Mouse (Mus musculus): ENCODE data around the gene Fntb.
"Not testable (repeated sequence)": the region's sequence is repeated elsewhere in the genome, so short reads cannot be mapped to it uniquely, and the experiment has no call there.

Gene Fntb

DNA sequence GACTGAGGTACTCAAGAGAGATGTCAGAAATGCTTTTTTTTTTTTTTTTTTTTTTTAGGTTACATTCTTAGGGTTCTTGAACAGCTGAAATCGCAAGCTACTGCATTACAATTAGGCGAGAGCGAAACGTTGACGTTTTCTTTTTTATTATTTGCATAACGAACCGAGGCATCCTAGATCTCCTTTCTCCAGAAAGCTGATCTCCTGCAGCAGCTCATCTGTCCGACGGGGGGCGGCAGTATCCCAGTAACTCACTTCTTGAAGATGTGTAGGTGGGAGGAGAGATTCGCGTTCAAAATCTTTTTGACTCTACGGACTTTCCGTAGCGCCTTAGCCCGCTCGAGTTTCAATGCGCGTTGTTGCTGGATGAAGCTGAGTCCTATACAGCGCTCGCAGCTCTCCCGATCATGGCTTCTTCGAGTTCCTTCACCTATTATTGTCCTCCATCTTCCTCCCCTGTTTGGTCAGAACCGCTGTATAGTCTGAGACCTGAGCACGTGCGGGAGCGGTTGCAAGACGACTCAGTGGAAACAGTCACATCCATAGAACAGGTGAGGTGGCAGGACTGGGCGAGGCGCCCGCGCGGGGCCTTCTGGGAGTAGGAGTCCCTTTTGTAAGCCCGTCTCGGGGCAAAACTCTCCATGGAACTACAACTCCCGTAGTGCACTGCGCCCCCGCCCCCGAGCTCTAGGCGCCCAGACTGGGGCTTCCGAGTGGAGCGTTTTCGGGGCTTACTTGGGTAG is 71.9 kb downstream of the Fntb start:
- peak; percentile 97 for DNase-seq (ENCODE audit: low spot score)

DNA sequence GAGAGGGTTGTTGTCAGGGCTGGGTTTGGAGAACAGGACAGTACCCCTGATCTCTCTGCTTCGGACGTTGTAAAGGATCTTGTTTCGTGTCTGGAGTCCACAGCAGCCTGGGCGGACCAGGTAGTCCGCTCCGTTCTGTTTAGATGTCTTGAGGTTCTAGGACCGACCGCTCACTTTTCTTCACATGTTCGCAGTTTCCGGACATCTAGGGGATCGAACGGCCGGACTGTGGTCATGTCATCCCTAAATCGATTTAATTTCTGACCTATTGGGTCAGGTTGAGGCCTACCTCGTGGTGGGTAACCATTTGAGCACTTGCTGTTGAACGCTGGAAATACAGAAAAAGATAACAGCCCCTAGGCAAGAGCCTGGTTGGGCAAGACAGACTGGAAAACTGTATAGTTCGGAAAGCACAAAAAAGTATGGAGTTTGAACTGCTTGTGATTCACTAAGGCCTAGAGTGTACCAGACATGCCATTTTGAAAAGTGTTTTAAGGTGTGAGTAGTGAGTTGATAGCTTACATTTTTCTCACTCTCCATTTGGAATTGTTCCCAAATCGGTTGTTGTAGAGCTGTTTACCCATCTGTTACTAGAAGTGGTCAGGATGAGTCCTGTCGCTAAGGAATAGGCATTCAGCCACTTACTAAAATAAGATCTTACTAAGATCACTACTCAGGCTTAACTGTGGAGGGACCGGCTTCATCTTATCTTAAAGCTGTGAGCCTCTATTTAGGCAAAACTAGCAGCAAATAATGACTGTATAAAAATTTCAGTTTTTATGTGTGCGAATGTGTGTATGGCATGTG is 72.7 kb downstream of the Fntb start:
- no peak for DNase-seq (ENCODE audit: low spot score)

GRCm38 (mm10) chr12:76839298-76839697 is 73.9 kb downstream of the Fntb start:
- DNase-seq (ENCODE audit: low spot score), result no peak

DNA sequence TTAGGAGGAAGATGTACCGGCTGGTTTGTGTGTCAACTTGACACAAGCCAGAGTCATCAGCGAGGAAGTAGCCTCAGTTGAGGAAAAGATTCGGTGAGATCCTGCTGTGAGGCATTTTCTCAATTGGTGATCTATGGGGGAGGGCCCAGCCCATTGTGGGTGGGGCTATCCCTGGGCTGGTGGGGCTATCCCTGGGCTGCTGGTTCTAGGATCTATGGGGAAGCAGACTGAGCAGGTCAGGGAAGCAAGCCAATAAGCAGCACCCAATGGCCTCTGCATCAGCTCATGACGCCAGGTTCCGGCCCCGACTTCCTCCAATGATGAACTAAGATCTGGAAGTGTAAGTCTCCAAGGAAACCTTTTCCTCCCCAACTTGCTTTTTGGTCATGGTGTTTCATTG is 74.7 kb downstream of the Fntb start:
- no peak for DNase-seq (ENCODE audit: low spot score)

GRCm38 (mm10) chr12:76844346-76845061 is 79.1 kb downstream of the Fntb start:
- no peak for DNase-seq (ENCODE audit: low spot score)

- no peak for DNase-seq (ENCODE audit: low spot score)
Observed at GRCm38 (mm10) chr12:76852419-76852818, 87.0 kb downstream of the Fntb start.

- no peak for DNase-seq (ENCODE audit: low spot score)
Observed at GRCm38 (mm10) chr12:76853378-76854142, 88.2 kb downstream of the Fntb start.

DNA sequence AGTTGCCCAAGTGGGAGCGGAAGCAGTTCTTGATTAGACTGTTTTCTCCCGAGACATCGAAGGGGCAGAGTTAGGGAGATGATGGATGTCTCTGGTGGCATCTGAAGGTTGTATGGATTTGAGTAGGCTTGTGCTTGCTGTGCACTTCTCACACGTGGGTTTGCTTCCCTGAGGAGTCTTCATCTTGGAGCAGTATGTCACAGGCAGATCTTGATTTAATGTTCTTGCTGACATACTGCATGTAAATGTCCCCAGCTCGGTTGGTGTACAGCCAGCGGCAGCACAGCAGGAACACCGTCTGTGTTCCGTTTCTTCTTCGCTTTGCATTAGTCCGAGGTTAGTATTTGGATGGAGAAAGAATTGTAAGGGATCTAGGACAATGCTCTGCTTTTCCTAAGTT is 91.7 kb downstream of the Fntb start:
- no peak for DNase-seq (ENCODE audit: low spot score)

- DNase-seq (ENCODE audit: low spot score), result not testable (repeated sequence)
Observed at GRCm38 (mm10) chr12:76858788-76859187, 93.4 kb downstream of the Fntb start.

GRCm38 (mm10) chr12:76863651-76864050 is 98.3 kb downstream of the Fntb start:
- no peak for DNase-seq (ENCODE audit: low spot score)

GRCm38 (mm10) chr12:76865266-76865665 is 99.9 kb downstream of the Fntb start:
- DNase-seq (ENCODE audit: low spot score), result no peak

DNA sequence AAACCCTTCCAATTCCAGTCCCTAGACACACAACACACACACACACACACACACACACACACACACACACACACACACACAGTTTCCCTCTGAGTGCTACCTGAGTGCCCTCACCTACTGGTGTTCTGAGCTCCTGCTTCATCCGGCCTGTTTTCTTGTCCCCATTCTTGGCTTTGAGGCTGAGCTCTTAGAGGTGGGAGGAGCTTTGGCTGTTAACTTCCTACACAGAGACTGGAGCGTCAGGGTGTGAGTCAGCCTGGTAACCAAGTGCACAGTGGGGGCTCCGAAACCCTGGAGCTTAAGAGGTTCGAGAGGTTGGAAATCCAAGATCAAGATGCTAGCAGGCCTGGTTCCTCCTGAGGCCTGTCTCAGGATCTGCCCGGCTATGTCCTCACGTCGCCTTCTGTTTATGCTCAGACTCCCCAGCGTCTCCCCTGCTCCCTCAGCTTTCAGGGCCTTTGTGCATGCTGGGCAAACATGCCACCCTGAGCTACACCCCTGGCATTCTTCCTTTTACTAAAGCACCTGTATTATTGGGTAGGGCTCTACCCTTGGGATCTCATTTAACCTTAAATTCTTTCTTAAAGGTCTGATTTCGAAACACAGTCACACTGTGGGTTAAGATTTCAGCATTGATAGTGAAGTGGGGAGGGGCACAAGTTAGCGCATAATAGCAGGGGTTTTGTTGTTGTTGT is 102.3 kb downstream of the Fntb start:
- peak; percentile 72 for DNase-seq (ENCODE audit: low spot score)

GRCm38 (mm10) chr12:76868463-76869198 is 103.2 kb downstream of the Fntb start:
- no peak for DNase-seq (ENCODE audit: low spot score)

GRCm38 (mm10) chr12:76869561-76869960 is 104.2 kb downstream of the Fntb start:
- DNase-seq (ENCODE audit: low spot score), result no peak

DNA sequence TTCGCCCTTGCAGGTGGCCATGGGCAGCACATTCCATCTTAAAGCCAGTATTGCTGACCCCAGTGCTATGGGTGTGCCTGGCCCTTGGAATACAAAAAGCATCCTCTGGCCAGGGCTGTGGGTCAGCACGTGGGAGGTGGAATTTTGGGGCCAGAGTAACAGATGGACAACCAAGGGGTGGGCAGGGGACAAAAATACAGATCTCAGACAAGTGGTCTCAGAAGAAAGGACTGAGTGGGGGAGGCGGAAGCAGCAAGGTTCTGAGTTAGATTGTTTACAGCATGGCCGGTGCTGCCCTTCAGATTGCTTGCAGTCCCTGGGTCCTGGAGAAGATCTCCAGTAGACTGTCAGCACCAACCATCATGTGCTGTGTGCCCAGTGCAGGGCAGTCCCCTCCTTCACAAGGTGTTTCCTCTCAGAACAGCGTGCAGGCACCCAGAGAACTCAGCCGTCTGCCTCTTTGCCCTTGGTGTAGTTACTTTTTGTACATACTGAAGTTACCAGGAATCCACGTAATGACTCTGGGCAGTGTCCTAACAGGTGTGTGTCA is 107.5 kb downstream of the Fntb start:
- DNase-seq (ENCODE audit: low spot score), result no peak

GRCm38 (mm10) chr12:76874826-76875225 is 109.4 kb downstream of the Fntb start:
- no peak for DNase-seq (ENCODE audit: low spot score)

GRCm38 (mm10) chr12:76879242-76879641 is 113.9 kb downstream of the Fntb start:
- peak; percentile 78 for DNase-seq (ENCODE audit: low spot score)

DNA sequence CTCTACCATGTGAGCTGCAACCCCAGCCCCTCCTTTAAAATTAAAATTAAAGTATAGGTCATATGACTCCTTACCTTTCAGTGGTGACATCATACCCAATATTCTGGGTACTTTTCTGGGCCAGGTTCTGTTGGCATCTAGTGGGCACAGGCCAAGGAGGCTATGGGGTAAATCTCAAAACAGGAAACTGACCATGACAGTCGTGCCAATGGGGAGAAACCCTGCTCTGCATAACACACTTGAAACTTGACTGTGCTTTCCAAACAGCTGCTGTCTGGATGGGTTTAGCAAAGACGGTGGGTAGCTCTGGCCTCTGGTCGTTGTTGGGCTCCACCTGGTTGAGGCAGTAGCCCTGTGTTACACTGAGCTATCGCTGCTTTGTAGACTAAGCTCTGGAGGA is 114.7 kb downstream of the Fntb start:
- no peak for DNase-seq (ENCODE audit: low spot score)

- DNase-seq (ENCODE audit: low spot score), result peak; percentile 95
Observed at GRCm38 (mm10) chr12:76883824-76884223, 118.4 kb downstream of the Fntb start.

- no peak for DNase-seq (ENCODE audit: low spot score)
Observed at GRCm38 (mm10) chr12:76885103-76885502, 119.7 kb downstream of the Fntb start.
